Mouse (Mus musculus) forebrain, embryonic 16.5 days (tissue): Measurements from ENCODE around the gene Shb. TPM values are rescaled to one million over a fixed set of nuclear protein-coding genes. Genes with fewer than 3 reads are reported as not detected.
A peak's percentile ranks its signal among the peaks of the same experiment; 100 is the strongest.
"Not testable (repeated sequence)": the region's sequence is repeated elsewhere in the genome, so short reads cannot be mapped to it uniquely, and the experiment has no call there.

ENCODE experiments used
- ATAC-seq: fragments of 200-750 bp; cut with Nextera tagmentation; 2 replicates; pipeline ENCODE4 v1.8.0; 2017; ENCODE audit warnings: mild to moderate bottlenecking, moderate library complexity
- H3K27ac ChIP-seq: fragments of 300-500 bp; sonication (generic); 2 replicates; pipeline ENCODE4 v1.5.1; 2014; ENCODE audit warnings: low read length, control low read depth
- H3K27me3 ChIP-seq: fragments of 300-500 bp; sonication (generic); replicated peaks from 2 replicates; pipeline ENCODE4 v1.6.1; 2014; ENCODE audit warnings: low read length; ENCODE audit not compliant: control insufficient read depth, insufficient read depth
- H3K36me3 ChIP-seq: fragments of 300-500 bp; sonication (generic); 2 replicates; pipeline ENCODE4 v1.6.1; 2014; ENCODE audit not compliant: control insufficient read depth, insufficient read depth
- H3K4me1 ChIP-seq: fragments of 300-500 bp; sonication (generic); replicated peaks from 2 replicates; pipeline ENCODE4 v1.6.1; 2014; ENCODE audit warnings: low read length; ENCODE audit not compliant: control insufficient read depth, insufficient read depth
- H3K4me2 ChIP-seq: fragments of 300-500 bp; sonication (generic); 2 replicates; pipeline ENCODE4 v1.6.1; 2014; ENCODE audit warnings: mild to moderate bottlenecking, low read length, control low read depth
- H3K4me3 ChIP-seq: fragments of 300-500 bp; sonication (generic); replicated peaks from 2 replicates; pipeline ENCODE4 v1.5.1; 2014; ENCODE audit warnings: mild to moderate bottlenecking, low read length, control low read depth
- H3K9ac ChIP-seq: fragments of 300-500 bp; sonication (generic); replicated peaks from 2 replicates; pipeline ENCODE4 v1.6.1; 2014; ENCODE audit warnings: low read depth, low read length, control low read depth
- H3K9me3 ChIP-seq: fragments of 300-500 bp; sonication (generic); 2 replicates; pipeline ENCODE4 v1.6.1; 2016; ENCODE audit warnings: low read length; ENCODE audit not compliant: control insufficient read depth
- WGBS: fragments of 180-500 bp; shearing (Covaris S2); extraction: QIAGEN DNeasy Blood & Tissue Kit; methylation state at CpG from one replicate; pipeline ENCODE4 v1.1.7; 2014; 5-methylcytosine and 5-hydroxymethylcytosine counted together
- polyA plus RNA-seq: library from polyadenylated mRNA; unstranded; fragments of >200 nt; fragmentation: Nextera tagmentation; extraction: Ambion mirVana; gene quantifications from 2 replicates; pipeline ENCODE4 v1.2.1, GENCODE M21; 2015

The Shb gene
- polyA plus RNA-seq, 1 experiment from 2014 or later = 5.8 TPM

DNA sequence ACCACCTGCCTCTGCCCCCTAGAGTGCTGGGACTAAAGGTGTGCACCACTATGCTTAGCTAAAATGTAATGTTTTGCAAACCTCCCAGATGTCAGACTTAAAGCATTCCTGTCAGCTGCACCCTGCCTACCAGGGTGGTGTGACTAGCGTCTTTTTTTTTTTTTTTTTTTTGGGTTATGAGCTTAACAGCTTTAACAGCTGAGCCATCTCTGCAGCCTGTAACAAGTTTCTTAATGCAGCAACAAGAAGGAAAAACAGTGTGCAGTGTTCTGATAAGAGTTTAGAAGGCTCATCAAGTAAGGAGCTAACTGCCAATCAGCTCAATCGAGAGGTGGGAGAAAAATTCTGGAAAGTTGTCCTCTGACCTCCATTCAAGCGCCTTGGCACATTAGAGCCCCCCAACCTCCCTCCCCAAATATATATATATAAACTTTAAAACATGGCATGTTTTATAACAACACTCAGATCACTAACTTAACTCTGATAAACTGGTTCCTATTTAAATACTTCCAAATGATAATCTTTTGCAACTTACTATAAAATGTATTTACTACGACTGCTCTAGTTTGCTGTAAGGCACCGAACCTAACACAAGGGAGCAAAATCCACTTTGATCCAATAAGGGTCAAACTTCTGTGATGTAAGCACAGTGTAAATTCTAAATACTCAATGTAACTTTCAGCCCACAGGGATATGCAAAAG, 125.1 kb downstream of the Shb start:
- ATAC-seq = no peak
- WGBS = 61% methylated on average over 5 of the region's 5 CpGs
- peak overlapping the region; percentile 88 for H3K4me2 ChIP-seq
- peaks cover 10% of the 10 kb centered on the region for H3K36me3 ChIP-seq
- no peaks in the 10 kb centered on the region for H3K27me3 ChIP-seq
- H3K4me3 ChIP-seq = peak overlapping the region; percentile 93
- H3K9ac ChIP-seq = peak overlapping the region; percentile 97
- H3K4me1 ChIP-seq = peaks cover 28% of the 10 kb centered on the region
- no peaks in the 10 kb centered on the region for H3K9me3 ChIP-seq
- H3K27ac ChIP-seq = no peak overlapping the region

DNA sequence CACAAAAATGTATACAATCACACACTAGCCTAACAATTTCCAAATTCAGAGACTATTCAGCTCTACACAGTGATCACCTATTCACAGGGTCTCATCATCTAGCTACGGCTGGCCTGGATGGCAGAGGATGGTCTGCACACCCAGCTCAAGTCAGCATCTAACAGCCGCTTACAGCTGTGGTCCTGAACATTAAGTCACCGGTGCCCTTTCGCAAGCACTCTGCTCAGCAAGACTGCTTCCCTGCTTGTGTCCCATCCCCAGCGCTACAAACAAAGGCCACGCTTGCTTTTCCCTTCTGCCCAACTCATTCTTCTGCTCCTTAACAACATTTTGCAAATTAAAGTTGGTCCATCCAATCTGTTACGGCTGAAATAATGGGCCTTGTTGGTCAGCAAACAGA, 125.9 kb downstream of the Shb start:
- WGBS = 68% methylated on average over 7 of the region's 7 CpGs
- H3K9ac ChIP-seq = peak overlapping the region; percentile 46; the same call in 1 of the 2 replicates
- H3K27me3 ChIP-seq = no peaks in the 10 kb centered on the region

GRCm38 (mm10) chr4:45405315-45405714, 127.0 kb downstream of the Shb start:
- H3K9ac ChIP-seq = no peak overlapping the region
- no peaks in the 10 kb centered on the region for H3K27me3 ChIP-seq
- H3K9me3 ChIP-seq = no peaks in the 10 kb centered on the region
- no peak overlapping the region for H3K4me2 ChIP-seq
- H3K4me3 ChIP-seq = no peak overlapping the region
- ATAC-seq = no peak
- H3K4me1 ChIP-seq = peaks cover 28% of the 10 kb centered on the region
- H3K36me3 ChIP-seq = peaks cover 14% of the 10 kb centered on the region
- WGBS = 81% methylated on average over 7 of the region's 7 CpGs
- no peak overlapping the region for H3K27ac ChIP-seq

More for the DNA sequence above, 125.9 kb downstream of the Shb start:
- H3K27ac ChIP-seq = no peak overlapping the region
- H3K4me1 ChIP-seq = peaks cover 28% of the 10 kb centered on the region
- ATAC-seq = no peak
- peaks cover 12% of the 10 kb centered on the region for H3K36me3 ChIP-seq
- no peaks in the 10 kb centered on the region for H3K9me3 ChIP-seq
- H3K4me3 ChIP-seq = peak overlapping the region; percentile 13; the same call in 1 of the 2 replicates
- H3K4me2 ChIP-seq = peak overlapping the region; percentile 88

DNA sequence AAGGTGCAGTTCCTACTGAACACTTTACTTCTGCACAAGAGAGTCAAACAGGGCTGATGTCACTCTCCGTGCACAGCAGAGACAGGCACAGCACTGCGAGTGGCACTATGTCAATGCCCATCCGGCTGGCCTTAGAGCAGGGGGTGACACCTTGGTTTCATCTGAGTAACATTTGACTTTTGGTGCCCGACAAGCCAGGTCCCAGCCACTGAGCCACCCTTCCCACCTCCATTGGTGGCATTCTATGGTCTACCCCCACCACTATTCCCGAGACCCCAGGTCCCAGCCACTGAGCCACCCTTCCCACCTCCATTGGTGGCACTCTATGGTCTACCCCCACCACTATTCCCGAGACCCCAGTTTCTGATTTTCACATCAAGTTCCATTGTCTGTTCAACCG, 128.2 kb downstream of the Shb start:
- no peak overlapping the region for H3K9ac ChIP-seq
- H3K4me1 ChIP-seq = peaks cover 26% of the 10 kb centered on the region
- H3K27me3 ChIP-seq = no peaks in the 10 kb centered on the region
- no peak for ATAC-seq
- no peaks in the 10 kb centered on the region for H3K9me3 ChIP-seq
- H3K4me2 ChIP-seq = no peak overlapping the region
- 92% methylated on average over 7 of the region's 7 CpGs for WGBS
- H3K27ac ChIP-seq = no peak overlapping the region
- H3K4me3 ChIP-seq = no peak overlapping the region
- peaks cover 25% of the 10 kb centered on the region for H3K36me3 ChIP-seq

- H3K4me2 ChIP-seq = no peak overlapping the region
- ATAC-seq = no peak
- H3K27me3 ChIP-seq = no peaks in the 10 kb centered on the region
- peaks cover 24% of the 10 kb centered on the region for H3K4me1 ChIP-seq
- H3K9ac ChIP-seq = no peak overlapping the region
- no peak overlapping the region for H3K27ac ChIP-seq
- no peaks in the 10 kb centered on the region for H3K9me3 ChIP-seq
- H3K4me3 ChIP-seq = no peak overlapping the region
- H3K36me3 ChIP-seq = peaks cover 28% of the 10 kb centered on the region
- WGBS = 96% methylated on average over 7 of the region's 7 CpGs
Observed at GRCm38 (mm10) chr4:45403499-45403878, 128.8 kb downstream of the Shb start.

DNA sequence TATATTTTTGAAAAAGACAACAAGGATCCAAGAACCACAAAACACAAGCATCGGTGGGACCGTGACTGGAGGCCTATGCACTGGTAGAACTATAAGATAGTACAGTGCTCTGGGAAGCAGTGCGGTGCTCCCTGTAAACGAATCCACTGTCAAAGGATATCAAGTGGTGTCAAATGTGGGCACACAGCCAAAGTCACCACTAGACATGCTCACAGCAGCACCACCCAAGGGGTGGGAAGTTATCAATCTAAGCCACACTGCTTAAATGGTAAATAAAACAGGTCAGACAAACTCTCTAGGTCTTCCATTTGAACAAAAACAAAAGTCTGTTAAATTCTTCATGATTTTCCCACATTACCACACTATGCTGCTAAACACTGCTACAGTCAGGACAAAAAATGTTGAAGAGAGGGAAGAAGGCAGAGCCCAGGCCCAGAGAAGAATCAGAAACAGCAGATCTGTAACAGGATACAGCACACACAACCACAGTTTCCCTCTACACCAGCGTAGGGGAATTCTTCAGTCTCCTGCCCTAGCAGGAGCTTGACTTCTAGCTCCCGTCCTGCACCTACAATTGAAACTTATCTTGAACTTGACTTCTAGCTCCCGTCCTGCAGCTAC, 129.3 kb downstream of the Shb start:
- H3K27me3 ChIP-seq = no peaks in the 10 kb centered on the region
- no peak for ATAC-seq
- WGBS = 76% methylated on average over 7 of the region's 7 CpGs
- no peak overlapping the region for H3K4me3 ChIP-seq
- no peaks in the 10 kb centered on the region for H3K9me3 ChIP-seq
- H3K4me2 ChIP-seq = no peak overlapping the region
- H3K36me3 ChIP-seq = peaks cover 31% of the 10 kb centered on the region
- H3K4me1 ChIP-seq = peaks cover 24% of the 10 kb centered on the region
- H3K9ac ChIP-seq = no peak overlapping the region
- H3K27ac ChIP-seq = no peak overlapping the region

DNA sequence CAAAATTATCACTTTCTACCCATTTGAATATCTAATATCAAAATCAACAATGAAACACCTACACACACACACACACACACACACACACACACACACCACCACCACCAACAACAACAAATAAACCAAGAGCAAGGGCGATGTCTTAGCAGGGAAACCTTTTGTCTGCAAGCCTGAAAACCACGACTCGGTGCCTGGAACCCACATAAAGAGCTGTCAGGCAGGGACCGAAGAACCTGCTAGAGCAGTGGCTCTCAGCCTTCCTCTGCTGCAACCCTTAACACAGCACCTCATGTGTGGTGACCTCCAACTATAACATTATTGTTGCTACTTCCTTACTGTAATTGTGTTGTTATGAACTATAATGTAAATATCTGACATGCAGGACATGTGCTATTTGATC, 130.0 kb downstream of the Shb start:
- no peaks in the 10 kb centered on the region for H3K27me3 ChIP-seq
- 90% methylated on average over 4 of the region's 4 CpGs for WGBS
- no peak for ATAC-seq
- no peak overlapping the region for H3K27ac ChIP-seq
- H3K4me3 ChIP-seq = no peak overlapping the region
- H3K4me1 ChIP-seq = peaks cover 20% of the 10 kb centered on the region
- H3K9ac ChIP-seq = no peak overlapping the region
- no peak overlapping the region for H3K4me2 ChIP-seq
- H3K9me3 ChIP-seq = no peaks in the 10 kb centered on the region
- H3K36me3 ChIP-seq = peaks cover 32% of the 10 kb centered on the region

- H3K27ac ChIP-seq = no peak overlapping the region
- no peak overlapping the region for H3K9ac ChIP-seq
- peaks cover 8% of the 10 kb centered on the region; the same call in 1 of the 2 replicates for H3K4me1 ChIP-seq
- no peaks in the 10 kb centered on the region for H3K9me3 ChIP-seq
- H3K4me2 ChIP-seq = no peak overlapping the region
- ATAC-seq = no peak
- no peaks in the 10 kb centered on the region for H3K27me3 ChIP-seq
- H3K4me3 ChIP-seq = no peak overlapping the region
- WGBS = 95% methylated on average over 45 of the region's 45 CpGs
- peaks cover 37% of the 10 kb centered on the region for H3K36me3 ChIP-seq
Observed at GRCm38 (mm10) chr4:45399421-45400210, 132.7 kb downstream of the Shb start.

DNA sequence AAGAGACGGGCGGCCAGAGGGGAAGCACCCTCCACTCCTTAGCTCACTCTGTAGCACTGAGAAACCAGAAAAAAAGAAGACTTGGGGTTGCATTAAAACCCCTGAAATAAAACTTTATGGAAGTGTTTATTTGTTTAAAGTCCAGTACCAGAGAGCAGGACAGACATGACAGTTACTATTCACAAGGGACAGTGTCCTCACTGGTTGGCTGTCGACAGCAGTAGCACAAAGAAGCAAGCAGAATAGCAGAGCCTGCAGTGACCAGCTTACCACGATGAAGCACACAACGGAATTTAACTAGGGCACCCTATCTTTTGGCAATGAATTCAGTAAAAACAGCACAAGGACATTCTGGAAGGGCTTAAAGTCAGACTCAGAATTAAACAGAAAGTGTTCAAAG, 134.0 kb downstream of the Shb start:
- not testable (repeated sequence) for H3K9ac ChIP-seq, H3K27me3 ChIP-seq, H3K4me1 ChIP-seq, H3K9me3 ChIP-seq, H3K4me2 ChIP-seq, H3K4me3 ChIP-seq, H3K27ac ChIP-seq, ATAC-seq
- peaks cover 30% of the 10 kb centered on the region for H3K36me3 ChIP-seq
- 90% methylated on average over 5 of the region's 5 CpGs for WGBS
